Mouse (Mus musculus) forebrain, embryonic 11.5 days (tissue): ENCODE data around the gene 4921509C19Rik. TPM values are rescaled to one million over a fixed set of nuclear protein-coding genes. Genes with fewer than 3 reads are reported as not detected.
"Not testable (repeated sequence)": the region's sequence is repeated elsewhere in the genome, so short reads cannot be mapped to it uniquely, and the experiment has no call there.

Experiments used
- ATAC-seq: fragments of 200-750 bp; cut with Nextera tagmentation; replicated peaks from 2 replicates; pipeline ENCODE4 v1.8.0; 2017; ENCODE audit warnings: moderate TSS enrichment; ENCODE audit not compliant: low FRiP score
- DNase-seq: peaks from one replicate; pipeline ENCODE4 v3.0.0-alpha.2; 2017; ENCODE audit warnings: low spot score
- H3K27ac ChIP-seq: fragments of 300-500 bp; sonication (generic); 2 replicates; pipeline ENCODE4 v1.5.1; 2014; ENCODE audit warnings: low read depth, low read length
- H3K27me3 ChIP-seq: fragments of 300-500 bp; sonication (generic); 2 replicates; pipeline ENCODE4 v1.6.1; 2014; ENCODE audit warnings: mild to moderate bottlenecking, low read length, mixed read lengths; ENCODE audit not compliant: control insufficient read depth, insufficient read depth
- H3K36me3 ChIP-seq: fragments of 300-500 bp; sonication (generic); 2 replicates; pipeline ENCODE4 v1.6.1; 2014; ENCODE audit warnings: mild to moderate bottlenecking, low read length, moderate library complexity, mixed read lengths; ENCODE audit not compliant: control insufficient read depth, insufficient read depth
- H3K4me1 ChIP-seq: fragments of 300-500 bp; sonication (generic); replicated peaks from 2 replicates; pipeline ENCODE4 v1.6.1; 2014; ENCODE audit warnings: low read length, mixed read lengths; ENCODE audit not compliant: control insufficient read depth, insufficient read depth
- H3K4me2 ChIP-seq: fragments of 300-500 bp; sonication (generic); 2 replicates; pipeline ENCODE4 v1.6.1; 2014; ENCODE audit warnings: low read depth, mild to moderate bottlenecking, low read length, moderate library complexity, mixed read lengths; ENCODE audit not compliant: severe bottlenecking
- H3K4me3 ChIP-seq: fragments of 300-500 bp; sonication (generic); 2 replicates; pipeline ENCODE4 v1.5.1; 2014; ENCODE audit warnings: low read depth, low read length
- H3K9ac ChIP-seq: fragments of 300-500 bp; sonication (generic); 2 replicates; pipeline ENCODE4 v1.6.1; 2014; ENCODE audit warnings: low read length
- H3K9me3 ChIP-seq: fragments of 300-500 bp; sonication (generic); 2 replicates; pipeline ENCODE4 v1.6.1; 2016; ENCODE audit warnings: low read length, mixed read lengths; ENCODE audit not compliant: control insufficient read depth
- WGBS: fragments of 180-500 bp; shearing (Covaris S2); extraction: QIAGEN DNeasy Blood & Tissue Kit; methylation state at CpG from one replicate; pipeline ENCODE4 v1.1.7; 2014; 5-methylcytosine and 5-hydroxymethylcytosine counted together
- polyA plus RNA-seq: library from polyadenylated mRNA; unstranded; fragments of >200 nt; fragmentation: Nextera tagmentation; extraction: Ambion mirVana; gene quantifications from 2 replicates; pipeline ENCODE4 v1.2.1, GENCODE M21; 2014

The 4921509C19Rik gene
- polyA plus RNA-seq, 1 experiment from 2014 or later, result not detected

DNA sequence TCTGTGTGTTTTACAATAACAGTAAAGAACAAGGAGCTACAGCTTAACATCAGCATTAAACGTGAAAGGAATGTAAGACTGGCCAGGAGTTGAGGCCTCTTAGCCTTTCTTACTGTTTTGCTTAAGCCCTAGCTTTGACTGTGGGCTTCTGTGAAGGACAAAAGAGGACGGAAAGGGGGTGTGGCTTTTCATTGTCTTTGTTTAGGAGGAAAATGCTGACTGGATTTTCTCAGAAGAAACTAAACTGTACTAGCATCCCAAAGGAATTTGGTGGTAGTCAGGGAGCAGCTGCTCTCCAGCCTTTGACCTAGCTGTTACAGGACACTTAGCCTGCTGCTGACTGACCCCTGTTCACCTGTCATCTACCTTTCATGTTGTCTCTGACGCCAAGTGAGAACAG lies 22.4 kb upstream of the 4921509C19Rik start:
- Histone ChIP-seq H3K4me3 (no peak overlapping the region), H3K27me3 (no peaks in the 10 kb centered on the region), H3K9me3 (no peaks in the 10 kb centered on the region), H3K27ac (no peak overlapping the region), H3K9ac (no peak overlapping the region), H3K4me2 (no peak overlapping the region), H3K4me1 (0 out of 2 replicates have a peak, but pooled peaks cover 2% of the 10 kb centered on the region), H3K36me3 (no peaks in the 10 kb centered on the region; the same call in 1 of the 2 replicates)
- ATAC-seq (no peak), DNase-seq (no peak)
- 35% methylated on average over 3 of the region's 3 CpGs for WGBS

DNA sequence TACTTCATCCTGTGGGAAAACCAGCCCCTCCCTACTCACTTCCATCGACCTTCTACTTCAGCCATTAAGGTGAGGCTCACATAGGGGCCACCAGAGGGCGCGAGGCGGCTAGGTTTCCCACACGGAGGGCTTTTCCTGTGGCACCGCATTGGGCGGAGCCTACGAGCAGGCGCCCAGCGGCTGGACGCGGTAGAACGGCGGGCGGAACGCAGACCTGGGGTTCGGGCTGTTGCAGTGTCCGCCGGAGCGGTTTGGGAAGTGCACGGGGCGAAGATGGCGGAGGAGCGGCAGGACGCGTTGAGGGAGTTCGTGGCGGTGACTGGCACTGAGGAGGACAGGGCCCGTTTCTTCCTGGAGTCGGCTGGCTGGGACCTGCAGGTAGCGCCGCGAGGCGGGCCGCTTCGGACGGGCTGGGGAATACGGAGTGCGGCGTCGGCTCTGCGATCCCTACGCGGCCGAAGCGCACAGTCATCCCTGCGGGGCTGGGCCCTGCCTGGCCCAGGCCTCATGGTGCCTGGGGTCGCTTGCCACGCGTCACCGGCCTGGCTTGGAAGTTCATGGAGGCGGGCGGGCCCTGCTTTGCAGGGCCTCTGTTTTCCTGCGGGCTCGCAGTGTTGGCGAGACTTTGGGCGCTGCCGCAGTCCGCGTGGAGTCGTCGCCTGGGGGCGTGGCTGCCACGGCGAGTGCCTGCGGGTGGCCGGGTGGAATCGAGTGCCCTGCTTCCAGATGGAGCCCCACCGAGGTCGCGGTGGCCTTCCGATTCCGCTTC lies 18.3 kb upstream of the 4921509C19Rik start, which contains the start of gene Nsfl1c:
Nsfl1c (plus strand) TSS at position 148 of the 769 bp plus-strand sequence.
- H3K27ac ChIP-seq, result no peak within 1 kb of the TSS
- H3K36me3 ChIP-seq, result no peaks in the 10 kb centered on the region; the same call in 1 of the 2 replicates
- WGBS, result under 1% methylated on average over 72 of the region's 73 CpGs
- ATAC-seq, result peak; percentile 100
- no peaks in the 10 kb centered on the region for H3K9me3 ChIP-seq
- H3K4me1 ChIP-seq, result 0 out of 2 replicates have a peak, but pooled peaks cover 2% of the 10 kb centered on the region
- H3K4me3 ChIP-seq, result peak within 1 kb of the TSS; percentile 86
- peak within 1 kb of the TSS; percentile 65 for H3K4me2 ChIP-seq
- H3K9ac ChIP-seq, result peak within 1 kb of the TSS; percentile 85
- peak; percentile 97 for DNase-seq
- no peaks in the 10 kb centered on the region for H3K27me3 ChIP-seq

DNA sequence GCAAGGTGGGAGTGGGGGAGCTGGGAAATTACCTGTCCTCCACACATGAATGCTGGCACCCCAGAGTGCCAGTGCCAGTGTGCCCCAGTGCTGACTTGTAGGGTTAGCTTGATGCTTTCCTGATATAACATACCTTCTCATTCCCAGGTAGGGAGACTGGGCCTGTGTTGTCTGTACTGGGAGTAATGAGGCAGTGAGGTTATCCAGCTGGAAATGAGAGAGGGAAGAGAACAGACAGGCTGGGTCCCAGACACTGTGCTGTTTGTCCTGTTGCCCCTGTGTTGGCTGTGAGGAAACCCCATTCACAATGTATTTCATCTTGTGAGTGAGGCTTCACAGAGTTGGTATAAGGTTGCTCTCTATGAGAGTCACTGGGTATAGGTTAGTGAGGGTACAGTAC lies 10.5 kb upstream of the 4921509C19Rik start:
- ATAC-seq (no peak), DNase-seq (no peak)
- no peak overlapping the region for H3K4me3 ChIP-seq
- no peaks in the 10 kb centered on the region for H3K27me3 ChIP-seq
- H3K36me3 ChIP-seq, result no peaks in the 10 kb centered on the region
- H3K27ac ChIP-seq, result no peak overlapping the region
- H3K4me1 ChIP-seq, result no peaks in the 10 kb centered on the region
- no peak overlapping the region for H3K9ac ChIP-seq
- no peaks in the 10 kb centered on the region for H3K9me3 ChIP-seq
- H3K4me2 ChIP-seq, result no peak overlapping the region

DNA sequence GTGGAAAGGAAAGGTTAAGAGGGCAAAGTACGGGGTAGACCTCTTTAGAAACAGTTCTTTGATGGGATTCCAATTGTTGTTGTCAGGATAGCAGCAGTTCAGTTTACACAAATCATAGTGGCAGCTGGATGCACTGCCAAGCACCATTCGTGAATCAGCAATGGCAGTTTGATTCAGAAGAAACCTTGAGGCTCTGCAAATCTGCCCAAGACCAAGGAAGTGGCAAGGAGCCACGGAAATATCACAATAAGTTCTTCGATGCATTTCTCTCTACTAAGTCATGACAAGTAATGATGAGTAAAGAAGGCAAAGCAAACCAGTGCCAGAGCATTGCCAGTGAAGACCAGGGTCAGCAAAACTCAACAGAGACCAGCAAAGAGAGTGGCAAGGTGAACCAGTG lies 41.0 kb downstream of the 4921509C19Rik start:
- ATAC-seq, H3K27ac ChIP-seq, DNase-seq, H3K4me1 ChIP-seq, H3K4me2 ChIP-seq, H3K9ac ChIP-seq, H3K4me3 ChIP-seq, H3K9me3 ChIP-seq, H3K27me3 ChIP-seq, H3K36me3 ChIP-seq: not testable (repeated sequence)
- 79% methylated on average over 4 of the region's 4 CpGs for WGBS

DNA sequence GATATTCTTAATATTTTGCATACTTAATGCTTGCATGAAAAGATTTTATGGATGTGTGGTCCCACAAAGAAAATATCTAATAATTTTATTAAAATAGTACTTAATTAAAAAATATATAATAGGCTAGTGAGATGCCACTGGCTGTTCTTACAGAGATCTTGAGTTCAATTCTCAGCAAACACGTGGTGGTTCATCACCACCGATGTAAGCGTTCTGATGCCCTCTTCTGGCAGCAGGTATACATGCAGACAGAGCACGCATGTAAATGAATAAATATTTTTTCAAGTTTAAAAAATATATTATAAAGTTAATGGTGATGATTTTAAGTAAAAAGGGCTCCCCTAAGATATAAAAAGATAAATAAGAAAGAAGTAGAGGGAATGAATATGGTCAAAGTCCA lies 41.8 kb downstream of the 4921509C19Rik start:
- not testable (repeated sequence) for ATAC-seq

More for the DNA sequence above, 41.8 kb downstream of the 4921509C19Rik start:
- H3K36me3 ChIP-seq, DNase-seq, H3K9ac ChIP-seq, H3K27ac ChIP-seq, H3K4me3 ChIP-seq, H3K4me2 ChIP-seq, H3K27me3 ChIP-seq, H3K9me3 ChIP-seq, H3K4me1 ChIP-seq: not testable (repeated sequence)
- WGBS, result 59% methylated on average over 4 of the region's 4 CpGs

Other genes with a start within 250 kb of the 4921509C19Rik start
- 282 and 286 TPM in 2 replicates for gene Nsfl1c, start 18.0 kb upstream of the 4921509C19Rik start, polyA plus RNA-seq
- 562 and 601 TPM in 2 replicates for gene Fkbp1a, start 66.3 kb upstream of the 4921509C19Rik start, polyA plus RNA-seq
- gene Sdcbp2, start 96.5 kb upstream of the 4921509C19Rik start, polyA plus RNA-seq, result 0.44 and 0.83 TPM in 2 replicates
- 2.4 and 3.6 TPM in 2 replicates for gene Snph, start 156.4 kb upstream of the 4921509C19Rik start, polyA plus RNA-seq
- not detected in 2 replicates for gene Rad21l, start 192.4 kb upstream of the 4921509C19Rik start, polyA plus RNA-seq
- 6.9 and 7.7 TPM in 2 replicates for gene Tmem74b, start 225.9 kb upstream of the 4921509C19Rik start, polyA plus RNA-seq